Mouse (Mus musculus) stomach, postnatal 0 days (tissue): ENCODE results near the gene Scn1a.

Experiments
- CTCF ChIP-seq: IDR thresholded peaks from 2 replicates; pipeline ENCODE4 v1.5.1; 2016; ENCODE audit warnings: antibody characterized with exemption, low read depth, mild to moderate bottlenecking, moderate library complexity
- EP300 ChIP-seq: optimal IDR thresholded peaks from 2 replicates; pipeline ENCODE3; 2016; ENCODE audit warnings: antibody characterized with exemption

- TF ChIP-seq CTCF (peak; percentile 78), EP300 (no peak)
Measured at GRCm38 (mm10) chr2:66473181-66473822, 32.7 kb upstream of the Scn1a start.
